12 mouse cellular contexts compared by ENCODE assay signal in genomic region chr5:24365528-24365927, GRCm38 (mm10). TPM values are rescaled to one million over a fixed set of nuclear protein-coding genes. Genes with fewer than 3 reads are reported as not detected.
DNase-seq lines count a peak whose midpoint lies in the region; ATAC-seq and TF ChIP-seq lines count a peak whose summit lies in the region.
"Had no signal": no experiment of that assay in that cellular context is flagged by ENCODE, and none has a peak within 500 bp of the region (broad histone marks: within the 10 kb centered on the region; RNA-seq: fewer than 3 reads in every experiment).

No protein-coding gene starts in this region.

- peak overlapping the region; percentile 33 for H3K4me2 ChIP-seq in kidney, embryonic 16.5 days (replicated peaks; ENCODE audit: low read depth, low read length)
- H3K4me2 ChIP-seq in embryonic facial prominence, embryonic 15.5 days (replicated peaks) = no peak overlapping the region

- 39% methylated on average over 5 of the region's 5 CpGs for WGBS in kidney, embryonic 16.5 days
- WGBS in embryonic facial prominence, embryonic 15.5 days = 23% methylated on average over 5 of the region's 5 CpGs
- WGBS in limb, embryonic 10.5 days = 40% methylated on average over 5 of the region's 5 CpGs

- H3K27me3 ChIP-seq in kidney, embryonic 16.5 days (ENCODE audit: insufficient read depth, low read length) = no peaks in the 10 kb centered on the region
- peaks cover 16% of the 10 kb centered on the region for H3K27me3 ChIP-seq in E14TG2a.4 (ENCODE audit: insufficient read depth, low read length)
- H3K27me3 ChIP-seq in embryonic facial prominence, embryonic 15.5 days = 0 out of 2 replicates have a peak, but pooled peaks cover 6% of the 10 kb centered on the region
- H3K27me3 ChIP-seq in limb, embryonic 10.5 days (ENCODE audit: low read depth, poor library complexity, severe bottlenecking) = no peaks in the 10 kb centered on the region

- DNase-seq in kidney, postnatal 25 days = no peak
- DNase-seq in limb, embryonic 10.5 days (ENCODE audit: low spot score) = no peak
- DNase-seq in urinary bladder, postnatal 10 days (ENCODE audit: low spot score) = no peak
- DNase-seq: cerebellum, postnatal 14 days had no signal

- H3K27ac ChIP-seq in kidney, embryonic 16.5 days (ENCODE audit: low read length) = peak overlapping the region; percentile 61
- H3K27ac ChIP-seq in embryonic facial prominence, embryonic 15.5 days (replicated peaks) = no peak overlapping the region
- H3K27ac ChIP-seq in limb, embryonic 10.5 days = 0 out of 2 replicates have a peak overlapping the region, but pooled peaks have one; percentile 10

- no peaks in the 10 kb centered on the region for H3K36me3 ChIP-seq in kidney, embryonic 16.5 days (ENCODE audit: insufficient read depth, low read length)
- peaks cover 13% of the 10 kb centered on the region; the same call in 1 of the 2 replicates for H3K36me3 ChIP-seq in E14TG2a.4 (ENCODE audit: insufficient read depth, low read length)
- no peaks in the 10 kb centered on the region for H3K36me3 ChIP-seq in embryonic facial prominence, embryonic 15.5 days
- no peaks in the 10 kb centered on the region for H3K36me3 ChIP-seq in limb, embryonic 10.5 days

- no peak for TF ChIP-seq CTCF in E14TG2a.4 (conservative IDR thresholded peaks at IDR 0.05; ENCODE audit: low read length)

- H3K9me3 ChIP-seq in kidney, embryonic 16.5 days (ENCODE audit: low read length) = no peaks in the 10 kb centered on the region
- no peaks in the 10 kb centered on the region for H3K9me3 ChIP-seq in E14TG2a.4 (ENCODE audit: low read length)
- H3K9me3 ChIP-seq in embryonic facial prominence, embryonic 15.5 days (replicated peaks) = no peaks in the 10 kb centered on the region
- H3K9me3 ChIP-seq in limb, embryonic 10.5 days (replicated peaks) = no peaks in the 10 kb centered on the region

- no peaks in the 10 kb centered on the region; the same call in 1 of the 2 replicates for H3K4me1 ChIP-seq in kidney, embryonic 16.5 days (ENCODE audit: insufficient read depth, low read length)
- peaks cover 84% of the 10 kb centered on the region for H3K4me1 ChIP-seq in E14TG2a.4 (replicated peaks; ENCODE audit: low read depth, low read length)
- no peaks in the 10 kb centered on the region for H3K4me1 ChIP-seq in embryonic facial prominence, embryonic 15.5 days
- H3K4me1 ChIP-seq in limb, embryonic 10.5 days = peaks cover 8% of the 10 kb centered on the region

- no peak overlapping the region for H3K9ac ChIP-seq in kidney, embryonic 16.5 days (replicated peaks; ENCODE audit: low read length)
- no peak overlapping the region for H3K9ac ChIP-seq in embryonic facial prominence, embryonic 15.5 days

- ATAC-seq in kidney, embryonic 16.5 days (ENCODE audit: low FRiP score, low TSS enrichment) = no peak
- ATAC-seq in embryonic facial prominence, embryonic 15.5 days (ENCODE audit: insufficient number of reproducible peaks, low FRiP score, low TSS enrichment, low read depth) = no peak
- ATAC-seq in megakaryocyte-erythroid progenitor cell, adult 5-6 weeks (replicated peaks; ENCODE audit: low FRiP score, low TSS enrichment, poor library complexity, severe bottlenecking) = no peak
- ATAC-seq in frontal cortex, adult (ENCODE audit: low TSS enrichment) = no peak

- peak overlapping the region; percentile 34 for H3K4me3 ChIP-seq in kidney, embryonic 16.5 days (ENCODE audit: low read length)
- H3K4me3 ChIP-seq in E14TG2a.4 (replicated peaks; ENCODE audit: low read length) = peak overlapping the region; percentile 71
- 0 out of 2 replicates have a peak overlapping the region, but pooled peaks have one; percentile 4 for H3K4me3 ChIP-seq in embryonic facial prominence, embryonic 15.5 days (replicated peaks)
- H3K4me3 ChIP-seq in limb, embryonic 10.5 days = peak overlapping the region; percentile 18

RNA-seq across cellular contexts. Expression of gene Nos3, which starts 0.9 kb away (rescaled TPM):
- polyA plus RNA-seq in kidney, embryonic 16.5 days (2015; fragmentation: Nextera tagmentation; extraction: Ambion mirVana) = 19.7 and 20.3 TPM in 2 replicates
- 6.5 and 6.9 TPM in 2 replicates for polyA plus RNA-seq in embryonic facial prominence, embryonic 15.5 days (2015; fragmentation: Nextera tagmentation; extraction: Ambion mirVana)
- polyA plus RNA-seq in limb, embryonic 10.5 days (2016; fragmentation: Nextera tagmentation; extraction: Ambion mirVana) = 8.4 and 8.9 TPM in 2 replicates
- not detected in 2 replicates for total RNA-seq in megakaryocyte-erythroid progenitor cell, adult 5-6 weeks (2014; fragmentation: Nextera tagmentation)
- total RNA-seq in megakaryocyte-erythroid progenitor cell, adult 5-6 weeks (2017) = 0.23 TPM in 1 of 2 replicates, not detected in the other
- total RNA-seq: granulocyte monocyte progenitor cell, adult 5-6 weeks; neutrophil, adult 5-6 weeks had no signal

RNA-seq across cellular contexts. Expression of gene Kcnh2, which starts 14.1 kb away (rescaled TPM):
- polyA plus RNA-seq in kidney, embryonic 16.5 days (2015; fragmentation: Nextera tagmentation; extraction: Ambion mirVana) = 5.9 and 6.5 TPM in 2 replicates
- 4.8 and 5.1 TPM in 2 replicates for polyA plus RNA-seq in embryonic facial prominence, embryonic 15.5 days (2015; fragmentation: Nextera tagmentation; extraction: Ambion mirVana)
- 15.0 and 19.3 TPM in 2 replicates for polyA plus RNA-seq in limb, embryonic 10.5 days (2016; fragmentation: Nextera tagmentation; extraction: Ambion mirVana)
- 1.2 TPM in 1 of 2 replicates, not detected in the other for total RNA-seq in megakaryocyte-erythroid progenitor cell, adult 5-6 weeks (2014; fragmentation: Nextera tagmentation)
- not detected in 2 replicates for total RNA-seq in megakaryocyte-erythroid progenitor cell, adult 5-6 weeks (2017)
- total RNA-seq: granulocyte monocyte progenitor cell, adult 5-6 weeks; megakaryocyte, adult 5-6 weeks had no signal

RNA-seq across cellular contexts. Expression of gene Atg9b, which starts 26.4 kb away (rescaled TPM):
- 1.0 and 1.7 TPM in 2 replicates for polyA plus RNA-seq in kidney, embryonic 16.5 days (2015; fragmentation: Nextera tagmentation; extraction: Ambion mirVana)
- polyA plus RNA-seq in embryonic facial prominence, embryonic 15.5 days (2015; fragmentation: Nextera tagmentation; extraction: Ambion mirVana) = 3.9 and 4.7 TPM in 2 replicates
- 1.4 and 2.1 TPM in 2 replicates for polyA plus RNA-seq in limb, embryonic 10.5 days (2016; fragmentation: Nextera tagmentation; extraction: Ambion mirVana)
- 1.9 and 5.2 TPM in 2 replicates for total RNA-seq in megakaryocyte-erythroid progenitor cell, adult 5-6 weeks (2014; fragmentation: Nextera tagmentation)
- 1.1 and 7.3 TPM in 2 replicates for total RNA-seq in megakaryocyte-erythroid progenitor cell, adult 5-6 weeks (2017)
- total RNA-seq: neutrophil, adult 5-6 weeks had no signal

RNA-seq across cellular contexts. Expression of gene Abcb8, which starts 27.9 kb away (rescaled TPM):
- polyA plus RNA-seq in kidney, embryonic 16.5 days (2015; fragmentation: Nextera tagmentation; extraction: Ambion mirVana) = 76.1 and 80.3 TPM in 2 replicates
- 40.7 and 47.0 TPM in 2 replicates for polyA plus RNA-seq in embryonic facial prominence, embryonic 15.5 days (2015; fragmentation: Nextera tagmentation; extraction: Ambion mirVana)
- 56.6 and 56.7 TPM in 2 replicates for polyA plus RNA-seq in limb, embryonic 10.5 days (2016; fragmentation: Nextera tagmentation; extraction: Ambion mirVana)
- 59.4 and 83.4 TPM in 2 replicates for total RNA-seq in megakaryocyte-erythroid progenitor cell, adult 5-6 weeks (2014; fragmentation: Nextera tagmentation)
- 8.3 and 24.8 TPM in 2 replicates for total RNA-seq in megakaryocyte-erythroid progenitor cell, adult 5-6 weeks (2017)

RNA-seq across cellular contexts. Expression of gene Asic3, which starts 47.7 kb away (rescaled TPM):
- polyA plus RNA-seq in kidney, embryonic 16.5 days (2015; fragmentation: Nextera tagmentation; extraction: Ambion mirVana) = 0.40 and 0.55 TPM in 2 replicates
- 0.95 and 1.6 TPM in 2 replicates for polyA plus RNA-seq in embryonic facial prominence, embryonic 15.5 days (2015; fragmentation: Nextera tagmentation; extraction: Ambion mirVana)
- polyA plus RNA-seq in limb, embryonic 10.5 days (2016; fragmentation: Nextera tagmentation; extraction: Ambion mirVana) = 0.13 and 0.30 TPM in 2 replicates
- 1.4 TPM in 1 of 2 replicates, not detected in the other for total RNA-seq in megakaryocyte-erythroid progenitor cell, adult 5-6 weeks (2014; fragmentation: Nextera tagmentation)
- not detected in 2 replicates for total RNA-seq in megakaryocyte-erythroid progenitor cell, adult 5-6 weeks (2017)
- total RNA-seq: granulocyte monocyte progenitor cell, adult 5-6 weeks; megakaryocyte, adult 5-6 weeks had no signal

Comparison
In these comparisons a context has a peak if more than half of its experiments do, and no peak if none do; other contexts are left out.
1. H3K4me3 ChIP-seq: peak in every context shown above with its lines; median percentile 71 in E14TG2a.4; 34 in kidney, embryonic 16.5 days; 18 in limb, embryonic 10.5 days; 4 in embryonic facial prominence, embryonic 15.5 days.